Mouse (Mus musculus): Measurements from ENCODE around the gene Ube2q2.
"Not testable (repeated sequence)": the region's sequence is repeated elsewhere in the genome, so short reads cannot be mapped to it uniquely, and the experiment has no call there.

Gene Ube2q2

DNA sequence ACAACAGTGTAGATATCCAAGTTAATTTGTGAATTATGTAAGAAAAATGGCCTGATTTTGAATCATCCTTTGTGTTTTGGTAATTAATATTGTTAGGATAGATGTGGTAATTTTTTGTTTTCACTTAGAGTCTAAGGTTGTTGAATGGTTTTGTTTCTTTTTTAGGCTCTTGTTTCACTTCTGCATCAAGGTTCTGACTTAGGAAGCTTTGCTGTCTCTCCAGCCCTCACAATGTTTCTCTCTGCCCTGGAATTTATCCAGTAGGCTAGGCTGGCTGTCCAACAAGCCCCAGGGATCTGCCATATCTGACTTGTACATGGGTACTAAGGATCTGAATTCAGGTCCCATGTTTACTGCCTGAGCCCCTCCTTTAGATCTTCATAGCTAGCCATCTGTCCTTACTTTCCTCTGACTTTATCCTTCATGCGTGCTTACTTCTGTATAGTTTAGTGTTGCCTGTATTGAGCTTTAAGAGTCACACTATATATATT lies 23.6 kb downstream of the Ube2q2 start:
- DNase-seq (ENCODE audit: low spot score), result no peak

DNA sequence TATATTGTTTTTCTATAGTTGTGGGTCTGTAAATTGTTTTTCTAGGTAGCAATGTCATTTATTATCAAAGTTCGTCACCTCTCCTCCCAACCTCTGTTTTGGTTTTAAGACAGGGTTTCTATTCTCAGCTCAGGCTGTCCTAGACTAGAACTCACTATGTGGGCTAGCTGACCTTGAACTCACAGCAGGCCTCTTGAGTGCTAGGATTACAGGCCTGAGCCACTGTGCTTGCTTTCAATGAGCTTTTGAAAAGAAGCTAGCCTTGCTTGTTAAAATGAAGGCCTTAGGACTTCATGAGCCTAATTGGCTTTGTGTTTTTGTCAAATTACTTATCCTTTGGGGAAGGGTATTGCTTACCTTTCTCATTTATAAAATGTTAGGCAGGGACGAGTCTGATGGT lies 25.6 kb downstream of the Ube2q2 start:
- DNase-seq (ENCODE audit: low spot score), result no peak

DNA sequence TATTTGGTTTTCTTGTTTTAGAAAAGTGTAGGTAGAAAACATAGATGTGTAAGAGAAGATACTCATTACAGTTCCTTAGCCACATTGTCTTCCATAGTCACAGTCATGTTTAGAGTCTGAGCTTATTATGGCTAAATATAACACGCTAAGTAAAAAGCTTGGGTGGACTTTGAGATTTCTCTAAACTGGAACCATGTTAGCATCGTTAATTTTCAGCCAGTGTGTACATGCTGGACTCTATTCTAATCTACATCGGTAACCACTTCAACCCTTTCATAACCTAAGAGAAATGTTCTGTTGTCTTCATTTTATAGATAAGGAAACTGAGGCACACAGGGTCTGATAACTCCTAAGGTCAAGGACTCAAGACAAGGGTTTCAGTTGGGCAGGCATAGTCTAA lies 47.2 kb downstream of the Ube2q2 start:
- no peak for DNase-seq (ENCODE audit: low spot score)

DNA sequence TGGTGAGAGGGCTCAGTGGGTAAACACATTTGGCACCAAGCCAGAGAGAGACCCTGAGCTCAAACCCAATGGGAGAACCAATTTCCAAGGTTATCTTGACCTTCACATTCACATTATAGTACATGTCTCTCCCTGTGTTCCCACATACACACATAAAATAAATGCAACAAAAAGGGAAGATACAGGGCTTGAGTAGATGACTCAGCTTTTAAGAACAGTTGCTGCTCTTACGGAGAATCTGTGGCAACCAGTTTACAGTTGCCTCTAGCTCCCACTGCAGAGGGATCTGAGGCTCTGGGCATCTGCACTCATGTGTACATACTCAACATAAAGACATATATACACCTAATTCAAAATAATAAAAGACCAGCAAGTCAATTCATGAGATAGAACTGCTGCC lies 49.6 kb downstream of the Ube2q2 start:
- no peak for DNase-seq (ENCODE audit: low spot score)

GRCm38 (mm10) chr9:55199348-55199747 lies 50.7 kb downstream of the Ube2q2 start:
- DNase-seq (ENCODE audit: low spot score), result no peak

GRCm38 (mm10) chr9:55208458-55208789 lies 59.8 kb downstream of the Ube2q2 start:
- no peak for DNase-seq (ENCODE audit: low spot score)

- peak; percentile 64 for DNase-seq (ENCODE audit: low spot score)
Measured at GRCm38 (mm10) chr9:55208790-55209481, 60.3 kb downstream of the Ube2q2 start, which contains the start of gene Fbxo22. TSS of gene Fbxo22 (plus strand) at chr9:55208925.

- DNase-seq (ENCODE audit: low spot score), result no peak
Measured at GRCm38 (mm10) chr9:55211611-55212010, 63.0 kb downstream of the Ube2q2 start.

DNA sequence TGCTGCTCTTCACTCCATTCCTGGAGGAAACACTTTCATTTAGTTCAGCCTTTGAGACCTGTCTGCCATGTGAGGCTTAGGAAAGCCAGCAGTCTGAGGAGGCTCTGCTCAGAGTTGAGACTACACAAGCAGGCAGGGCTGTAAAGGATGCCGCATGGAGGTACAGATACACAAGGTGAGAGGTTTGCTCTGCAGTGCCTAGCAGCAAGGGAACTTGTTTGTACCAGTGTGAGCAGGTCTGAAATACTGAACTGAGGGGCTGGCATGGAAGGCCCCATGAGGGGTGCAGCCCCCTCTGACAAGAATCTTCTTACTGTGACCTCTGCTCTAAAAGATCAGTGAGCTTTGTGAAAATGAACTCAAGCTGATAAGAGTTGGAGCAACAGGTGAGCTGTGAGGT lies 64.7 kb downstream of the Ube2q2 start:
- DNase-seq (ENCODE audit: low spot score), result no peak

DNA sequence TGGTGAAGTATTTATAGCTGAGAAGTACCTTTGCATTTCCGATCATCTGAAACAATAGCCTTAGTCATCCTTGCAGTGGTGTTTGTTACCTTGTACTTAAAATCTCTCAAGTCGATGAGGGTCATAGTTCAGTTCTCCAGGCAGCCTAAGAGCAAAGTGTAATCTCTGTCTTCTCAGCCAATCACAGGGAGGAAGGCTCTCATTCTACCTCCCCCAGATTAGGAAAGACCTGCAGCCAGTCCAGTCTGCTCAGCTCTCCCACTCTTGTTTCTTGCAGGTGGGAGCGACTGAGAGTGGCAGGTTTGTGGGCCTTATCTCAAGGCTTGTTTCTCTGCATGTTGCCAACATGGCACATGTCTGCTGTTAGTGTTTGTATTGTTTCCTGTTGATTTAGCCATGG lies 66.4 kb downstream of the Ube2q2 start:
- DNase-seq (ENCODE audit: low spot score), result no peak

- no peak for DNase-seq (ENCODE audit: low spot score)
Measured at GRCm38 (mm10) chr9:55215648-55216047, 67.0 kb downstream of the Ube2q2 start.

GRCm38 (mm10) chr9:55216078-55216477 lies 67.4 kb downstream of the Ube2q2 start:
- DNase-seq (ENCODE audit: low spot score), result no peak

DNA sequence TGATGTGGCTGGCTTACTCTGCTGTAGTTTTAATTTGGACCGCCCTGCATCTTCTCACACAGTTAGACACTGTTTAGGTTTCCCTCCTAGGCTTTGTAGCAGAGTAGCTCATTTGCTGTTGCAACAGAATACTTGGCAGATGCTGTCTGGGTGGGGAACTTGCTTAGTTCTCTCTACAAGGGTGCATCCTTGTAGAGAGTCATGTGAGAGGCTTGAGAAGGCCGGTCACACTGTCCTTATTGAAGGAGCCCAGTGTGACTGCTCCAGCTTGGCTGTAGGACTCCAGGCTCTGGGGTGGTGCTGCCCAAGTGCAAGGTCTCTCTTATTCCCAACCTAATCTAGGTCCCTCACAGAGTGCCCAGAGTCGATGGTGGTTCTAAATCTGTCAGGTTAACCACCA lies 68.7 kb downstream of the Ube2q2 start:
- no peak for DNase-seq (ENCODE audit: low spot score)

GRCm38 (mm10) chr9:55225165-55225737 lies 76.6 kb downstream of the Ube2q2 start:
- DNase-seq (ENCODE audit: low spot score), result no peak

- no peak for DNase-seq (ENCODE audit: low spot score)
Measured at GRCm38 (mm10) chr9:55226251-55226650, 77.6 kb downstream of the Ube2q2 start.

DNA sequence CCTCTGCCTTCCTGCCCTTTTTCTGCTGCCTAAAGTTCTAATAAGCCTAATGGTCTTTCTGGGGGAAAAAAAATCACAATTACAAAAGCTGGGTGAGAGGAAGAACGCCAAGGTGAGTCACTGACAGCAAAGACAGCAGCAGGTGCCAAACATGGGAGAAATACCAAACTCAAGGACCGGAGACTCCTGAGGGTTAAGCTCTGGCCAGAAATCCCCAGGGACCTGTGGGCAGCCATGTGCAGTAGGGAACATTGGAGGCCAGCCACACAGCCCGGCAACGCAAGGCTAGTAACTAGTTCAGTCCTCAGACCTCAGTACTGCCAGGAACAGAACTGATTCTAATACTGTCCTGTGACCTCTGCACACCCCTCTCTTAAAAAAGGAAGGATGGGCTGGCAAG lies 79.5 kb downstream of the Ube2q2 start:
- no peak for DNase-seq (ENCODE audit: low spot score)

GRCm38 (mm10) chr9:55229010-55229409 lies 80.4 kb downstream of the Ube2q2 start:
- DNase-seq (ENCODE audit: low spot score), result no peak

DNA sequence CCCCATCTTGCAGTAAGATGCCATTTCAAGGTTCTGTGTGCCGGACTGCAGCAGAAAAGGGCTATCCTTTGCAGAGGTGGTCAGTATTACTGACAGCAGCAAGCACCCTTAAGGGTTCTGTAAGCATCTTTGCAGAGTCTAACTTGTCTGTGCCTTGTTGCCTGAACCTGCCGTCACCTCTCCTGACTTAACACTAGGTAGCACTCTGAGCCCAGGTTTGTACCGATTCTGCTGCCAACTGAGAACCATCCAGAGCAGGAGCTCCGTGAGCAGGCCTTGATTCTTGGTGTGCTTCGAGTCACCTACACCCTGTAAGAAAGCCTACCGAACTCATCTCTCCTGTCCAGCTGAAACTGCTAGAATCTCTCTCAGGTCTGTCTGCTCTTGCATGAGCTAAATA lies 82.9 kb downstream of the Ube2q2 start:
- DNase-seq (ENCODE audit: low spot score), result no peak

GRCm38 (mm10) chr9:55232110-55232509 lies 83.5 kb downstream of the Ube2q2 start:
- no peak for DNase-seq (ENCODE audit: low spot score)

GRCm38 (mm10) chr9:55232586-55232985 lies 83.9 kb downstream of the Ube2q2 start:
- no peak for DNase-seq (ENCODE audit: low spot score)

DNA sequence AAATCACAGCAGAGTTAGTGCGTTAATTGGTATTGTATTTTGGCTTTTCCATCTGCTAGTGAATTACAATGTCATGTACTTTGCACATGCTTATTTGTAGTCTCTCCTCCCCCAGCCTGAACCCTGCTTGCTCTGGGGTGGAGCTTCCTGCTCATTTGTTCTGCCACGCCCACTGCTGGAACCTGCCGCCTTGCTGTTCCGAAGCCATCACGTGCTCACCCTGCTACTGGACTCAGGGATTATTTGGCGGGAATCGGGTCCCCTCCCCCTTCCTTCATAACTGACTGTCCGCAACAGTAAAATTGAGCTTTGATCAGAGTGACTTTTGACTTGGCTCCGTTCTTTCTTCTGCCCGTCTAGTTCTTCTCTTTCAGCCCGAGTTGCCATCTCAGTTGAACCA lies 84.4 kb downstream of the Ube2q2 start:
- DNase-seq (ENCODE audit: low spot score), result not testable (repeated sequence)

GRCm38 (mm10) chr9:55236235-55237165 lies 87.8 kb downstream of the Ube2q2 start:
- no peak for DNase-seq (ENCODE audit: low spot score)

- DNase-seq (ENCODE audit: low spot score), result no peak
Measured at GRCm38 (mm10) chr9:55240852-55241251, 92.2 kb downstream of the Ube2q2 start.
